Mouse (Mus musculus) ES-Bruce4 (cell line): ENCODE data around the gene Alkbh1. TPM values are rescaled to one million over a fixed set of nuclear protein-coding genes. Genes with fewer than 3 reads are reported as not detected.

ENCODE experiments used
- H3K27ac ChIP-seq: 2 replicates; pipeline ENCODE4 v1.5.1; 2012; ENCODE audit warnings: low read length, inconsistent platforms; ENCODE audit not compliant: insufficient read depth
- H3K27me3 ChIP-seq: 2 replicates; pipeline ENCODE4 v1.6.1; 2012; ENCODE audit warnings: mild to moderate bottlenecking, low read length, inconsistent platforms; ENCODE audit not compliant: control insufficient read depth, poor library complexity, insufficient read depth, severe bottlenecking
- H3K36me3 ChIP-seq: 2 replicates; pipeline ENCODE4 v1.6.1; 2012; ENCODE audit warnings: inconsistent platforms, mild to moderate bottlenecking, low read length, moderate library complexity; ENCODE audit not compliant: control insufficient read depth, poor library complexity, insufficient read depth, severe bottlenecking
- H3K4me1 ChIP-seq: one replicate; pipeline ENCODE4 v1.8.1; 2011; ENCODE audit warnings: low read length; ENCODE audit not compliant: control insufficient read depth, insufficient read depth
- H3K4me3 ChIP-seq: 2 replicates; pipeline ENCODE4 v1.5.1; 2011; ENCODE audit warnings: low read depth, mild to moderate bottlenecking, low read length
- H3K9ac ChIP-seq: 2 replicates; pipeline ENCODE4 v1.6.1; 2012; ENCODE audit warnings: low read depth, mild to moderate bottlenecking, inconsistent platforms; ENCODE audit not compliant: poor library complexity, severe bottlenecking
- H3K9me3 ChIP-seq: replicated peaks from 2 replicates; pipeline ENCODE4 v1.6.1; 2012; ENCODE audit warnings: mild to moderate bottlenecking, low read length, inconsistent platforms; ENCODE audit not compliant: control insufficient read depth, poor library complexity, insufficient read depth, severe bottlenecking
- CTCF ChIP-seq: IDR thresholded peaks from one replicate; pipeline ENCODE4 v1.8.1; 2011; ENCODE audit warnings: low read depth, low read length
- EP300 ChIP-seq: IDR thresholded peaks from 2 replicates; pipeline ENCODE4 v1.6.1; 2011; ENCODE audit warnings: low read depth, low read length; ENCODE audit not compliant: insufficient read depth
- POLR2A ChIP-seq: IDR thresholded peaks from one replicate; pipeline ENCODE4 v1.8.1; 2011; ENCODE audit warnings: low read length; ENCODE audit not compliant: insufficient read depth
- polyA plus RNA-seq: library from polyadenylated mRNA; stranded (reverse); fragments of >200 nt; gene quantifications from 2 replicates; pipeline ENCODE4 v1.2.4, GENCODE M21; 2011; ENCODE audit warnings: low read depth; ENCODE audit not compliant: missing spikeins, insufficient read depth, insufficient read length

Alkbh1 gene
- polyA plus RNA-seq, 1 experiment, result 64.5 TPM

- Histone ChIP-seq H3K9ac (no peak overlapping the region), H3K4me3 (no peak overlapping the region), H3K36me3 (no peaks in the 10 kb centered on the region; the same call in 1 of the 2 replicates), H3K9me3 (no peaks in the 10 kb centered on the region), H3K4me1 (no peaks in the 10 kb centered on the region), H3K27ac (no peak overlapping the region), H3K27me3 (no peaks in the 10 kb centered on the region)
- no peak for TF ChIP-seq POLR2A
- no peak for TF ChIP-seq CTCF
- no peak for TF ChIP-seq EP300
These were observed 63.0 kb downstream of the Alkbh1 start for GRCm38 (mm10) chr12:87380586-87381379.

- no peak overlapping the region for H3K4me3 ChIP-seq
- H3K27ac ChIP-seq, result no peak overlapping the region
- H3K9me3 ChIP-seq, result no peaks in the 10 kb centered on the region
- H3K36me3 ChIP-seq, result no peaks in the 10 kb centered on the region; the same call in 1 of the 2 replicates
- H3K4me1 ChIP-seq, result no peaks in the 10 kb centered on the region
- no peaks in the 10 kb centered on the region for H3K27me3 ChIP-seq
- TF ChIP-seq EP300 (no peak), POLR2A (no peak), CTCF (no peak)
- no peak overlapping the region for H3K9ac ChIP-seq
These were observed 64.3 kb downstream of the Alkbh1 start for GRCm38 (mm10) chr12:87379496-87379895.

Other genes starting within 250 kb of the Alkbh1 start
- 0.44 TPM in 1 of 2 replicates, not detected in the other for gene Samd15, start 244.3 kb downstream of the Alkbh1 start, polyA plus RNA-seq
- gene Tmed8, start 243.6 kb downstream of the Alkbh1 start, polyA plus RNA-seq, result 13.0 and 13.4 TPM in 2 replicates
- 4.8 and 6.1 TPM in 2 replicates for gene Noxred1, start 205.3 kb downstream of the Alkbh1 start, polyA plus RNA-seq
- gene Vipas39, start 177.8 kb downstream of the Alkbh1 start, polyA plus RNA-seq, result 31.0 and 33.8 TPM in 2 replicates
- 195 and 198 TPM in 2 replicates for gene Ahsa1, start 177.5 kb downstream of the Alkbh1 start, polyA plus RNA-seq
- 5.5 and 5.9 TPM in 2 replicates for gene Ism2, start 144.3 kb downstream of the Alkbh1 start, polyA plus RNA-seq
- gene Sptlc2, start 55.7 kb downstream of the Alkbh1 start, polyA plus RNA-seq, result 106 and 107 TPM in 2 replicates
- gene Slirp, start 121 bp downstream of the Alkbh1 start, polyA plus RNA-seq, result 137 and 150 TPM in 2 replicates
- gene Snw1, start 28.3 kb upstream of the Alkbh1 start, polyA plus RNA-seq, result 95.4 and 105 TPM in 2 replicates
- gene Gm5788, start 50.7 kb upstream of the Alkbh1 start, polyA plus RNA-seq, result not detected in 2 replicates
- gene Gm8300, start 70.3 kb upstream of the Alkbh1 start, polyA plus RNA-seq, result not detected in 2 replicates
- gene Oog1, start 158.7 kb upstream of the Alkbh1 start, polyA plus RNA-seq, result not detected in 2 replicates
- not detected in 2 replicates for gene Gm4027, start 174.9 kb upstream of the Alkbh1 start, polyA plus RNA-seq
- not detected in 2 replicates for gene Gm16381, start 200.6 kb upstream of the Alkbh1 start, polyA plus RNA-seq